Mouse (Mus musculus): ENCODE measurements around the gene Gm28048. TPM values are rescaled to one million over a fixed set of nuclear protein-coding genes. Genes with fewer than 3 reads are reported as not detected.

Gene Gm28048
- polyA plus RNA-seq, 1 experiment = 2.0 TPM

- no peak for DNase-seq (ENCODE audit: low read depth)
- TF ChIP-seq CTCF (IDR thresholded peaks at IDR 0.05; ENCODE audit: borderline replicate concordance, extremely low read depth, insufficient read depth, insufficient read length) (no peak), POLR2A (IDR thresholded peaks at IDR 0.05; ENCODE audit: borderline replicate concordance, extremely low read depth, insufficient read depth, insufficient read length, poor library complexity, severe bottlenecking) (no peak)
These were observed 155.2 kb downstream of the Gm28048 start for GRCm38 (mm10) chr11:22826665-22827064.

GRCm38 (mm10) chr11:22826051-22826450 lies 155.8 kb downstream of the Gm28048 start:
- no peak for TF ChIP-seq CTCF (IDR thresholded peaks at IDR 0.05; ENCODE audit: borderline replicate concordance, extremely low read depth, insufficient read depth, insufficient read length)
- TF ChIP-seq POLR2A (IDR thresholded peaks at IDR 0.05; ENCODE audit: borderline replicate concordance, extremely low read depth, insufficient read depth, insufficient read length, poor library complexity, severe bottlenecking) = no peak
- no peak for DNase-seq (ENCODE audit: low read depth)

GRCm38 (mm10) chr11:22825548-22825947 lies 156.3 kb downstream of the Gm28048 start:
- no peak for TF ChIP-seq POLR2A (IDR thresholded peaks at IDR 0.05; ENCODE audit: borderline replicate concordance, extremely low read depth, insufficient read depth, insufficient read length, poor library complexity, severe bottlenecking)
- TF ChIP-seq CTCF (IDR thresholded peaks at IDR 0.05; ENCODE audit: borderline replicate concordance, extremely low read depth, insufficient read depth, insufficient read length) = no peak
- no peak for DNase-seq (ENCODE audit: low read depth)

GRCm38 (mm10) chr11:22824049-22824705 lies 157.7 kb downstream of the Gm28048 start:
- DNase-seq (ENCODE audit: low read depth) = no peak
- TF ChIP-seq POLR2A (IDR thresholded peaks at IDR 0.05; ENCODE audit: borderline replicate concordance, extremely low read depth, insufficient read depth, insufficient read length, poor library complexity, severe bottlenecking) (no peak), CTCF (IDR thresholded peaks at IDR 0.05; ENCODE audit: borderline replicate concordance, extremely low read depth, insufficient read depth, insufficient read length) (no peak)

- DNase-seq (ENCODE audit: low read depth) = no peak
- TF ChIP-seq CTCF (IDR thresholded peaks at IDR 0.05; ENCODE audit: borderline replicate concordance, extremely low read depth, insufficient read depth, insufficient read length) (no peak), POLR2A (IDR thresholded peaks at IDR 0.05; ENCODE audit: borderline replicate concordance, extremely low read depth, insufficient read depth, insufficient read length, poor library complexity, severe bottlenecking) (no peak)
These were observed 160.6 kb downstream of the Gm28048 start for GRCm38 (mm10) chr11:22821243-22821642.

- no peak for DNase-seq (ENCODE audit: low read depth)
- TF ChIP-seq CTCF (IDR thresholded peaks at IDR 0.05; ENCODE audit: borderline replicate concordance, extremely low read depth, insufficient read depth, insufficient read length) (no peak), POLR2A (IDR thresholded peaks at IDR 0.05; ENCODE audit: borderline replicate concordance, extremely low read depth, insufficient read depth, insufficient read length, poor library complexity, severe bottlenecking) (no peak)
These were observed 163.5 kb downstream of the Gm28048 start for GRCm38 (mm10) chr11:22818371-22818770.

GRCm38 (mm10) chr11:22815877-22816276 lies 166.0 kb downstream of the Gm28048 start:
- TF ChIP-seq POLR2A (IDR thresholded peaks at IDR 0.05; ENCODE audit: borderline replicate concordance, extremely low read depth, insufficient read depth, insufficient read length, poor library complexity, severe bottlenecking) = no peak
- TF ChIP-seq CTCF (IDR thresholded peaks at IDR 0.05; ENCODE audit: borderline replicate concordance, extremely low read depth, insufficient read depth, insufficient read length) = no peak
- no peak for DNase-seq (ENCODE audit: low read depth)

- no peak for DNase-seq (ENCODE audit: low read depth)
- TF ChIP-seq POLR2A (IDR thresholded peaks at IDR 0.05; ENCODE audit: borderline replicate concordance, extremely low read depth, insufficient read depth, insufficient read length, poor library complexity, severe bottlenecking) (no peak), CTCF (IDR thresholded peaks at IDR 0.05; ENCODE audit: borderline replicate concordance, extremely low read depth, insufficient read depth, insufficient read length) (no peak)
These were observed 166.7 kb downstream of the Gm28048 start for GRCm38 (mm10) chr11:22815143-22815542.

- no peak for DNase-seq (ENCODE audit: low read depth)
- TF ChIP-seq CTCF (IDR thresholded peaks at IDR 0.05; ENCODE audit: borderline replicate concordance, extremely low read depth, insufficient read depth, insufficient read length) (no peak), POLR2A (IDR thresholded peaks at IDR 0.05; ENCODE audit: borderline replicate concordance, extremely low read depth, insufficient read depth, insufficient read length, poor library complexity, severe bottlenecking) (no peak)
These were observed 167.8 kb downstream of the Gm28048 start for GRCm38 (mm10) chr11:22813921-22814704.

GRCm38 (mm10) chr11:22813427-22813826 lies 168.5 kb downstream of the Gm28048 start:
- no peak for DNase-seq (ENCODE audit: low read depth)
- TF ChIP-seq POLR2A (IDR thresholded peaks at IDR 0.05; ENCODE audit: borderline replicate concordance, extremely low read depth, insufficient read depth, insufficient read length, poor library complexity, severe bottlenecking) (no peak), CTCF (IDR thresholded peaks at IDR 0.05; ENCODE audit: borderline replicate concordance, extremely low read depth, insufficient read depth, insufficient read length) (no peak)

GRCm38 (mm10) chr11:22811413-22811812 lies 170.5 kb downstream of the Gm28048 start:
- TF ChIP-seq POLR2A (IDR thresholded peaks at IDR 0.05; ENCODE audit: borderline replicate concordance, extremely low read depth, insufficient read depth, insufficient read length, poor library complexity, severe bottlenecking) (no peak), CTCF (IDR thresholded peaks at IDR 0.05; ENCODE audit: borderline replicate concordance, extremely low read depth, insufficient read depth, insufficient read length) (no peak)
- DNase-seq (ENCODE audit: low read depth) = no peak
